Mouse (Mus musculus): Measurements from ENCODE around the gene Ralgapa2. TPM values are rescaled to one million over a fixed set of nuclear protein-coding genes. Genes with fewer than 3 reads are reported as not detected.

Gene Ralgapa2
- polyA plus RNA-seq, 1 experiment from 2014 or later: 14.6 TPM

DNA sequence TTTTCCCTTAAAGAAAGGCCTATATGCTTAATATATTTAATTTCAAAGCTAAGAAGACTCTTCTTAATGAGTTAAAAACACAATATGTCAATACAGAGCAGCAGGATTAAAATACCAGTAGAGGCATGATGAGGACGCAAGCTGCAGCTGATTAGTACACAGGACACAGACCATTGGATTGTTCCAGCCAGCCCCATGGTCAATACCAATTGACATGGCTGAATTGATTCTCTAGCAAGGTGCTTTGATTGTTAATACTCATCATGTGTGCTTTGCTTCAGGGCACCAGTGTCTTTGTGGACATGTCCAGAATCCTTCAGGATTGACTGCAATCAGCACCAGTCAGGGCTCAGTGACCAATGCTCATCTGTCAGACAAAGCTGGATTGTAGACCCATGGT, 185.5 kb downstream of the Ralgapa2 start:
- ATAC-seq (ENCODE audit: low FRiP score, low TSS enrichment): no peak
- no peaks in the 10 kb centered on the region for H3K36me3 ChIP-seq (ENCODE audit: control insufficient read depth, insufficient read depth, low read length)
- no peaks in the 10 kb centered on the region for H3K9me3 ChIP-seq (ENCODE audit: control insufficient read depth, low read length)
- DNase-seq: peak; percentile 18
- H3K9ac ChIP-seq (replicated peaks; ENCODE audit: low read length): no peak overlapping the region
- H3K4me3 ChIP-seq (replicated peaks; ENCODE audit: low read depth, low read length): no peak overlapping the region
- WGBS: 33% methylated on average over 1 of the region's 1 CpGs
- no peak overlapping the region for H3K4me2 ChIP-seq (ENCODE audit: low read length)
- no peaks in the 10 kb centered on the region for H3K27me3 ChIP-seq (ENCODE audit: control insufficient read depth, insufficient read depth, low read length)
- H3K4me1 ChIP-seq (ENCODE audit: control insufficient read depth, insufficient read depth, low read length): peaks cover 41% of the 10 kb centered on the region
- H3K27ac ChIP-seq (replicated peaks; ENCODE audit: low read depth, low read length): no peak overlapping the region

- WGBS: 3% methylated on average over 15 of the region's 15 CpGs
- Histone ChIP-seq H3K4me2 (ENCODE audit: low read length) (peak overlapping the region; percentile 23), H3K9ac (replicated peaks; ENCODE audit: low read length) (peak overlapping the region; percentile 41), H3K4me3 (replicated peaks; ENCODE audit: low read depth, low read length) (no peak overlapping the region), H3K27me3 (ENCODE audit: control insufficient read depth, insufficient read depth, low read length) (no peaks in the 10 kb centered on the region), H3K4me1 (ENCODE audit: control insufficient read depth, insufficient read depth, low read length) (peaks cover 29% of the 10 kb centered on the region), H3K36me3 (ENCODE audit: control insufficient read depth, insufficient read depth, low read length) (no peaks in the 10 kb centered on the region), H3K27ac (replicated peaks; ENCODE audit: low read depth, low read length) (peak overlapping the region; percentile 78), H3K9me3 (ENCODE audit: control insufficient read depth, low read length) (no peaks in the 10 kb centered on the region)
- DNase-seq (peak; percentile 79), ATAC-seq (ENCODE audit: low FRiP score, low TSS enrichment) (peak; percentile 87)
These were observed 187.0 kb downstream of the Ralgapa2 start for GRCm38 (mm10) chr2:146324907-146325715.

GRCm38 (mm10) chr2:146324140-146324906, 187.8 kb downstream of the Ralgapa2 start:
- WGBS: 50% methylated on average over 3 of the region's 3 CpGs
- peak overlapping the region; percentile 41 for H3K9ac ChIP-seq (replicated peaks; ENCODE audit: low read length)
- H3K9me3 ChIP-seq (ENCODE audit: control insufficient read depth, low read length): no peaks in the 10 kb centered on the region
- H3K4me1 ChIP-seq (ENCODE audit: control insufficient read depth, insufficient read depth, low read length): peaks cover 27% of the 10 kb centered on the region
- peak overlapping the region; percentile 78 for H3K27ac ChIP-seq (replicated peaks; ENCODE audit: low read depth, low read length)
- DNase-seq: no peak
- H3K4me2 ChIP-seq (ENCODE audit: low read length): peak overlapping the region; percentile 23
- H3K4me3 ChIP-seq (replicated peaks; ENCODE audit: low read depth, low read length): no peak overlapping the region
- no peaks in the 10 kb centered on the region for H3K36me3 ChIP-seq (ENCODE audit: control insufficient read depth, insufficient read depth, low read length)
- no peak for ATAC-seq (ENCODE audit: low FRiP score, low TSS enrichment)
- H3K27me3 ChIP-seq (ENCODE audit: control insufficient read depth, insufficient read depth, low read length): no peaks in the 10 kb centered on the region

DNA sequence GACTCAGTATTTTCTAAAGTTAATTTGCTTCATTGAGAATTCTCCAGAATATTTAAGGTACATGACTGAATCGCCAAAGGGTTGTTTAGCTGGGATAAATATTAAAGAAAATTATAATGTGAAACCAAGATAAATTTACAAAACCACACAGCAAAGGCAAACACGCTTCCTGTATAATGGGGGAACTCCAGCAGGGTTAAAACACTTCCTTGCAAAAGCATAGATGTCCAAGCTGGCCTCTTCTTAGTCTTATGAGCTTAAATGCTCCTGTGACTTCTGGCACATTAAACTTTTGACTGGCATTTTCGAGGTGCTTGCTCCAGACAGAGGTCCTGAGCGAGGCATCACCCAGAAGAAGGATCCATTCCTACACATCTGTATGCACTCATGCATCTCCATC, 188.6 kb downstream of the Ralgapa2 start:
- no peaks in the 10 kb centered on the region for H3K36me3 ChIP-seq (ENCODE audit: control insufficient read depth, insufficient read depth, low read length)
- H3K9me3 ChIP-seq (ENCODE audit: control insufficient read depth, low read length): no peaks in the 10 kb centered on the region
- DNase-seq (no peak), ATAC-seq (ENCODE audit: low FRiP score, low TSS enrichment) (no peak)
- no peak overlapping the region for H3K4me2 ChIP-seq (ENCODE audit: low read length)
- no peak overlapping the region for H3K27ac ChIP-seq (replicated peaks; ENCODE audit: low read depth, low read length)
- no peak overlapping the region for H3K9ac ChIP-seq (replicated peaks; ENCODE audit: low read length)
- no peak overlapping the region for H3K4me3 ChIP-seq (replicated peaks; ENCODE audit: low read depth, low read length)
- no peaks in the 10 kb centered on the region for H3K27me3 ChIP-seq (ENCODE audit: control insufficient read depth, insufficient read depth, low read length)
- peaks cover 27% of the 10 kb centered on the region for H3K4me1 ChIP-seq (ENCODE audit: control insufficient read depth, insufficient read depth, low read length)
- WGBS: 85% methylated on average over 4 of the region's 4 CpGs

DNA sequence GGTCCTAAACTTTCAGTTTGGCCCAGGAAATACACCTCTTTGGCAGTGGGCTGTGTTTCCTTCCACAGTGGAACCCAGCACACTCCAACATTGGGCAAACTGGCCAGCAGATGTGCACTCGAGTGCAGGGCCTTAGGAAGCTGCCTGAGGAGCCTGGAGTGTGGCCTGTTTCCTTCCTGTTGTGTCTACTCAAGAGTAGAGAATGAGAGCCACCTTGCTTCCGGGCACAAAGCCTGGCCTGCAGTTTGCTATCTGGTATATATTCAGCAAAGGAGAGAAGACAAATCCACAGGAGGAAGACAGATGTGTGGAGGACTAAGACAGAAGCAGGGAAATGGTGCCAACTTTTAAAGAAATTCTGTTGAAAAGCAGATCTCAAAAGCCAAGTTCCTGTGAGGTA, 189.4 kb downstream of the Ralgapa2 start:
- no peak overlapping the region for H3K27ac ChIP-seq (replicated peaks; ENCODE audit: low read depth, low read length)
- H3K4me2 ChIP-seq (ENCODE audit: low read length): no peak overlapping the region
- no peaks in the 10 kb centered on the region for H3K36me3 ChIP-seq (ENCODE audit: control insufficient read depth, insufficient read depth, low read length)
- WGBS: 71% methylated on average over 2 of the region's 2 CpGs
- H3K4me1 ChIP-seq (ENCODE audit: control insufficient read depth, insufficient read depth, low read length): peaks cover 27% of the 10 kb centered on the region
- no peak overlapping the region for H3K4me3 ChIP-seq (replicated peaks; ENCODE audit: low read depth, low read length)
- H3K9ac ChIP-seq (replicated peaks; ENCODE audit: low read length): no peak overlapping the region
- no peaks in the 10 kb centered on the region for H3K9me3 ChIP-seq (ENCODE audit: control insufficient read depth, low read length)
- DNase-seq: no peak
- no peaks in the 10 kb centered on the region for H3K27me3 ChIP-seq (ENCODE audit: control insufficient read depth, insufficient read depth, low read length)
- no peak for ATAC-seq (ENCODE audit: low FRiP score, low TSS enrichment)

DNA sequence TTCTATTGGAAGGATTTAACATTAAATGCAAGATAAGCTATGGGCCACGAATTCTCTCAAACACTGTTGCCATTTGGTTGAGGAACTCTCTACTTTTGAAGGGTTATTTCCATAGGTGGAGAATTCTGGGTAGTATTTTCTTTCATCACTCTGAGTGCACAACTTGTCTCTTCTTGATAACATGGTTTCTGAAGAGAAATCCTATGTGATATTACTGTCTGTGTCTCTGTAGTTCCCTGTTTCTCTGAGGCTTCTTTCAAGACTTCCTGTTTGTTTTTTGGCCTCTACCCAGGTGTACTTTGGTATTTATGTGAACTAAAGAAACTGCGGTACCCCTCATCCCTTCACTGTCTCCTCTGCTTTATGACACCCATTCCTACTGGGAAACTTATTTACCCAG, 190.1 kb downstream of the Ralgapa2 start:
- Histone ChIP-seq H3K9ac (replicated peaks; ENCODE audit: low read length) (no peak overlapping the region), H3K4me3 (replicated peaks; ENCODE audit: low read depth, low read length) (no peak overlapping the region), H3K27ac (replicated peaks; ENCODE audit: low read depth, low read length) (no peak overlapping the region), H3K27me3 (ENCODE audit: control insufficient read depth, insufficient read depth, low read length) (no peaks in the 10 kb centered on the region), H3K4me1 (ENCODE audit: control insufficient read depth, insufficient read depth, low read length) (peaks cover 23% of the 10 kb centered on the region), H3K36me3 (ENCODE audit: control insufficient read depth, insufficient read depth, low read length) (no peaks in the 10 kb centered on the region), H3K4me2 (ENCODE audit: low read length) (no peak overlapping the region), H3K9me3 (ENCODE audit: control insufficient read depth, low read length) (no peaks in the 10 kb centered on the region)
- ATAC-seq (ENCODE audit: low FRiP score, low TSS enrichment): no peak
- DNase-seq: no peak
- 97% methylated on average over 2 of the region's 2 CpGs for WGBS

GRCm38 (mm10) chr2:146320666-146321065, 191.5 kb downstream of the Ralgapa2 start:
- DNase-seq (no peak), ATAC-seq (ENCODE audit: low FRiP score, low TSS enrichment) (no peak)
- Histone ChIP-seq H3K4me3 (replicated peaks; ENCODE audit: low read depth, low read length) (no peak overlapping the region), H3K36me3 (ENCODE audit: control insufficient read depth, insufficient read depth, low read length) (no peaks in the 10 kb centered on the region), H3K9ac (replicated peaks; ENCODE audit: low read length) (no peak overlapping the region), H3K4me1 (ENCODE audit: control insufficient read depth, insufficient read depth, low read length) (peaks cover 19% of the 10 kb centered on the region), H3K27me3 (ENCODE audit: control insufficient read depth, insufficient read depth, low read length) (no peaks in the 10 kb centered on the region), H3K4me2 (ENCODE audit: low read length) (no peak overlapping the region), H3K27ac (replicated peaks; ENCODE audit: low read depth, low read length) (no peak overlapping the region), H3K9me3 (ENCODE audit: control insufficient read depth, low read length) (no peaks in the 10 kb centered on the region)
- 95% methylated on average over 2 of the region's 2 CpGs for WGBS

DNA sequence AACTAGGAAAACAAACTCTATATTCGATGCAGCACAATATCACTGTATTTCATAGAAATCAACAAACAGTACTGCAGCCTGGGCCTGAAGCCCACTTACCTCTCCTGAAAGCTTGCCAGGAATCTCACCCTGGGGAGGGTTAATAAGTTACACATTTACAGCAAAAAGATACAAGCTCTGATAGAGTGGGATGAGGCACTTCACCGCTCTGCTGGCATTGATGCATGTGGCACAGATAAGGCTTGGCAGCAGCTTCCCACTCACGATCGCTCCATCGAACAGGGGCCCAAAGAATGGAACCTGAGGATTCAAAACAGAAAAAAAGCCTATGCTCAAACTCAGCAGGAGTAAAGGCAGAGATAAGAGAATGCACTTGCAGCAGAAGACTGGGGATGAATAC, 197.4 kb downstream of the Ralgapa2 start:
- H3K9me3 ChIP-seq (ENCODE audit: control insufficient read depth, low read length): no peaks in the 10 kb centered on the region
- WGBS: 81% methylated on average over 5 of the region's 5 CpGs
- no peak overlapping the region for H3K9ac ChIP-seq (replicated peaks; ENCODE audit: low read length)
- H3K27ac ChIP-seq (replicated peaks; ENCODE audit: low read depth, low read length): no peak overlapping the region
- H3K4me3 ChIP-seq (replicated peaks; ENCODE audit: low read depth, low read length): no peak overlapping the region
- ATAC-seq (ENCODE audit: low FRiP score, low TSS enrichment) (no peak), DNase-seq (no peak)
- no peaks in the 10 kb centered on the region for H3K4me1 ChIP-seq (ENCODE audit: control insufficient read depth, insufficient read depth, low read length)
- H3K36me3 ChIP-seq (ENCODE audit: control insufficient read depth, insufficient read depth, low read length): no peaks in the 10 kb centered on the region
- no peaks in the 10 kb centered on the region for H3K27me3 ChIP-seq (ENCODE audit: control insufficient read depth, insufficient read depth, low read length)
- no peak overlapping the region for H3K4me2 ChIP-seq (ENCODE audit: low read length)

All from midbrain, embryonic 14.5 days (tissue).